Mouse (Mus musculus) Patski (cell line): ENCODE measurements around the gene Zfp760. TPM values are rescaled to one million over a fixed set of nuclear protein-coding genes. Genes with fewer than 3 reads are reported as not detected.

Source experiments
- ATAC-seq: fragments of 100-300 bp; one replicate; pipeline ENCODE4 v1.8.0; 2021
- CTCF ChIA-PET: fragments of 350-600 bp; sonication (Branson Sonifier 250); formaldehyde crosslinking; loops from one replicate; lab custom pipeline; 2022; ENCODE audit warnings: inconsistent platforms; lab: Charles Lee
- POLR2A ChIA-PET: fragments of 350-600 bp; sonication (Branson Sonifier 250); formaldehyde crosslinking; loops from one replicate; lab custom pipeline; 2022; ENCODE audit warnings: antibody characterized with exemption, inconsistent platforms; lab: Charles Lee
- DNase-seq: peaks from one replicate; pipeline ENCODE4 v3.0.0-alpha.2; 2011; ENCODE audit warnings: low read depth, low spot score
- H3K27me3 ChIP-seq: fragments of 371-371 bp; one replicate; pipeline ENCODE4 v1.5.1; 2021
- CTCF ChIP-seq: fragments of 100-300 bp; IDR thresholded peaks from one replicate; pipeline ENCODE4 v1.5.1; 2021
- in situ Hi-C: fragments of 300-500 bp; cut with MboI; formaldehyde crosslinking; loops from 3 replicates; pipeline ENCODE4 v1.11.1; 2018; ENCODE audit warnings: low pct_unique_long_range_greater_than_20kb, mixed read lengths
- polyA plus RNA-seq: library from polyadenylated mRNA; unstranded; gene quantifications from one replicate; pipeline ENCODE4 v1.2.3, GENCODE M21; 2021

The Zfp760 gene
- polyA plus RNA-seq, 1 experiment from 2014 or later, result 7.7 TPM

GRCm38 (mm10) chr17:21733049-21733448, 25.5 kb downstream of the Zfp760 start:
- DNase-seq (no peak), ATAC-seq (no peak)
- H3K27me3 ChIP-seq, result no peaks in the 10 kb centered on the region
- ChIA-PET CTCF (no interaction called here), POLR2A (interaction anchor here (0.6 kb wide), 3 partner anchors 36 to 706 kb away, joined by 3 read pairs; no protein-coding TSS in a partner anchor)
- no peak for TF ChIP-seq CTCF
- in situ Hi-C loops, result no loop called here

- CTCF ChIA-PET, result no interaction called here
- POLR2A ChIA-PET, result no interaction called here
- DNase-seq (peak; percentile 44), ATAC-seq (peak; percentile 99)
- H3K27me3 ChIP-seq, result no peaks in the 10 kb centered on the region
- in situ Hi-C loops, result no loop called here
- TF ChIP-seq CTCF, result peak; percentile 39
Measured at GRCm38 (mm10) chr17:21733529-21734031, 26.0 kb downstream of the Zfp760 start.

- TF ChIP-seq CTCF, result no peak
- DNase-seq (no peak), ATAC-seq (no peak)
- ChIA-PET CTCF (no interaction called here), POLR2A (no interaction called here)
- in situ Hi-C loops, result no loop called here
- H3K27me3 ChIP-seq, result no peaks in the 10 kb centered on the region
Measured at GRCm38 (mm10) chr17:21752791-21753190, 45.2 kb downstream of the Zfp760 start.

GRCm38 (mm10) chr17:21753342-21754208, 46.0 kb downstream of the Zfp760 start:
- in situ Hi-C loops, result no loop called here
- ChIA-PET CTCF (no interaction called here), POLR2A (no interaction called here)
- no peaks in the 10 kb centered on the region for H3K27me3 ChIP-seq
- no peak for ATAC-seq
- no peak for TF ChIP-seq CTCF
- no peak for DNase-seq

- in situ Hi-C loops, result no loop called here
- ChIA-PET CTCF (no interaction called here), POLR2A (no interaction called here)
- no peak for TF ChIP-seq CTCF
- ATAC-seq (no peak), DNase-seq (no peak)
- H3K27me3 ChIP-seq, result no peaks in the 10 kb centered on the region
Measured at GRCm38 (mm10) chr17:21770336-21770735, 62.8 kb downstream of the Zfp760 start.

Other genes starting within 250 kb of the Zfp760 start
- gene Zfp53, start 218.7 kb upstream of the Zfp760 start, polyA plus RNA-seq, result 17.9 TPM
- 15.6 TPM for gene Zfp52, start 172.2 kb upstream of the Zfp760 start, polyA plus RNA-seq
- gene Zfp948, start 140.7 kb upstream of the Zfp760 start, polyA plus RNA-seq, result 11.4 TPM
- 11.4 TPM for gene Zfp983, start 57.1 kb upstream of the Zfp760 start, polyA plus RNA-seq
- gene Gm10226, start 15.9 kb upstream of the Zfp760 start, polyA plus RNA-seq, result 14.7 TPM
- gene Zfp229, start 23.1 kb downstream of the Zfp760 start, polyA plus RNA-seq, result 6.2 TPM
- 4.9 TPM for gene Zfp820, start 138.0 kb downstream of the Zfp760 start, polyA plus RNA-seq
- 5.9 TPM for gene Zfp995, start 202.2 kb downstream of the Zfp760 start, polyA plus RNA-seq